In the genomic region with DNA sequence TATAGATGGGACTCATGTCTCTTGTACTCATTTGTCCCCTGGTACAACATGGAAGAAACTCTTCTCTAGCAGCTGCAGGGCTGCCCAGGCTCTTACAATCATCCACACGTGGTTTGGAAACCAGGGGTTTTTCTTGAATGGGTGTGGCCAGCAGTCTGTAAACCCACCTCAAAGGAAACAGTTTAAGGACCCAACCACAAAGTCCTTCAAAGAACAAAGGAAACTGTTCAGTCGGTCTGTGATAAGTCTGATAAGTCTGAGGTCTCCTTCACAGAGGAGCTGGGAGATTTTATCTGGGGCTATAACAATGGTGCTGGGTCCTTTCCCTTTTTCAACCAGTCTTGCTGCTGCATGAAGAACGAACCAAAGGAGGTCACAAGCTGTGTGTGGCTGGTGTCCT, we compare ENCODE assay signal across 20 mouse cellular contexts. TPM values are rescaled to one million over a fixed set of nuclear protein-coding genes. Genes with fewer than 3 reads are reported as not detected.
A peak's percentile ranks its signal among the peaks of the same experiment; 100 is the strongest.
DNase-seq lines count a peak whose midpoint lies in the region; ATAC-seq and TF ChIP-seq lines count a peak whose summit lies in the region.
"Had no signal": no experiment of that assay in that cellular context is flagged by ENCODE, and none has a peak within 500 bp of the region (broad histone marks: within the 10 kb centered on the region; RNA-seq: fewer than 3 reads in every experiment).

No protein-coding gene starts in this region.

- ATAC-seq in activated CD4-positive, CD25-positive, alpha-beta regulatory T cell, adult 4 months: peak; percentile 93
- ATAC-seq in megakaryocyte progenitor cell, adult 5-6 weeks (replicated peaks; ENCODE audit: poor library complexity): peak; percentile 91
- ATAC-seq in hindbrain, embryonic 11.5 days (ENCODE audit: low FRiP score): no peak
- ATAC-seq: forebrain, postnatal 0 days; midbrain, embryonic 16.5 days had no signal

- no peaks in the 10 kb centered on the region for H3K9me3 ChIP-seq in ES-E14 (ENCODE audit: control insufficient read depth, insufficient read depth, low read depth, low read length)
- no peaks in the 10 kb centered on the region for H3K9me3 ChIP-seq in hindbrain, embryonic 11.5 days (ENCODE audit: control insufficient read depth, low read length)
- H3K9me3 ChIP-seq: heart, embryonic 15.5 days; hindbrain, embryonic 15.5 days; kidney, embryonic 15.5 days had no signal

- H3K4me2 ChIP-seq in hindbrain, embryonic 11.5 days (replicated peaks; ENCODE audit: low read depth, low read length): no peak overlapping the region
- H3K4me2 ChIP-seq: heart, embryonic 15.5 days; hindbrain, embryonic 15.5 days; kidney, embryonic 15.5 days; neural tube, embryonic 15.5 days had no signal

- peak; percentile 4 to 16 for DNase-seq in spleen, postnatal 36 days (ENCODE audit: low spot score in 2 of 2)
- no peak for DNase-seq in spleen, adult 18-20 months
- DNase-seq in ES-E14 (ENCODE audit: low read depth, low spot score): peak; percentile 34
- no peak for DNase-seq in cerebellum, postnatal 25 days
- no peak for DNase-seq in hindbrain, embryonic 11.5 days (ENCODE audit: low spot score)
- no peak for DNase-seq in cerebellum, postnatal 4 days (ENCODE audit: low spot score in 2 of 2)
- DNase-seq: adrenal gland, adult 8-10 months; cerebellum, postnatal 36 days; forebrain, postnatal 0 days; gastrocnemius, postnatal 25 days; layer of hippocampus, adult 9-11 months; right cerebral cortex, adult 18-20 months had no signal

- peaks cover 4% of the 10 kb centered on the region; the same call in 1 of the 2 replicates for H3K36me3 ChIP-seq in ES-E14 (ENCODE audit: control insufficient read depth, insufficient read depth, low read length, poor library complexity, severe bottlenecking)
- H3K36me3 ChIP-seq in hindbrain, embryonic 11.5 days (ENCODE audit: control insufficient read depth, insufficient read depth, low read length): no peaks in the 10 kb centered on the region

- in situ Hi-C loops in ES-E14 (cut with MboI; ENCODE audit: low sequenced_read_pairs in 2 of 2, unreplicated experiment in 2 of 2): no loop called here

- no peak overlapping the region for H3K27ac ChIP-seq in ES-E14 (ENCODE audit: insufficient read depth, low read depth, low read length, poor library complexity, severe bottlenecking)
- H3K27ac ChIP-seq in hindbrain, embryonic 11.5 days (ENCODE audit: low read depth, low read length): no peak overlapping the region
- H3K27ac ChIP-seq: heart, embryonic 15.5 days; hindbrain, embryonic 15.5 days; kidney, embryonic 15.5 days; liver, embryonic 14.5 days; neural tube, embryonic 15.5 days had no signal

- no peaks in the 10 kb centered on the region for H3K4me1 ChIP-seq in ES-E14 (ENCODE audit: control insufficient read depth in 2 of 2, insufficient read depth in 2 of 2, low read length in 2 of 2, poor library complexity in 1 of 2)
- no peaks in the 10 kb centered on the region for H3K4me1 ChIP-seq in hindbrain, embryonic 11.5 days (replicated peaks; ENCODE audit: control insufficient read depth, insufficient read depth, low read length)
- H3K4me1 ChIP-seq: kidney, embryonic 15.5 days; neural tube, embryonic 15.5 days had no signal

- no peak overlapping the region for H3K9ac ChIP-seq in ES-E14 (ENCODE audit: insufficient read depth, low read depth, low read length, poor library complexity, severe bottlenecking)
- H3K9ac ChIP-seq in hindbrain, embryonic 11.5 days (ENCODE audit: low read depth, low read length): no peak overlapping the region
- H3K9ac ChIP-seq: forebrain, postnatal 0 days; heart, embryonic 15.5 days; hindbrain, embryonic 15.5 days; kidney, embryonic 15.5 days; liver, embryonic 14.5 days; neural tube, embryonic 15.5 days had no signal

- H3K27me3 ChIP-seq in hindbrain, embryonic 11.5 days (ENCODE audit: control insufficient read depth, insufficient read depth, low read length): no peaks in the 10 kb centered on the region
- H3K27me3 ChIP-seq: heart, embryonic 15.5 days; hindbrain, embryonic 15.5 days; kidney, embryonic 15.5 days; neural tube, embryonic 15.5 days had no signal

- WGBS in hindbrain, embryonic 11.5 days: 62% methylated on average over 3 of the region's 3 CpGs

- no peak overlapping the region for H3K4me3 ChIP-seq in ES-E14 (ENCODE audit: insufficient read depth in 1 of 2, low read depth in 1 of 2, low read length in 2 of 2, poor library complexity in 1 of 2, severe bottlenecking in 1 of 2)
- no peak overlapping the region for H3K4me3 ChIP-seq in hindbrain, embryonic 11.5 days (ENCODE audit: low read depth, low read length)
- H3K4me3 ChIP-seq: heart, embryonic 15.5 days; hindbrain, embryonic 15.5 days; kidney, embryonic 15.5 days; neural tube, embryonic 15.5 days had no signal

TF ChIP-seq in ES-E14, 5 proteins besides CTCF, POLR2A, EP300 and RAD21:
- TF ChIP-seq ZC3H11A (IDR thresholded peaks at IDR 0.05; ENCODE audit: borderline replicate concordance, low read depth, low read length): no peak
- TF ChIP-seq MAFK (IDR thresholded peaks at IDR 0.05; ENCODE audit: insufficient read depth, low read depth, low read length): no peak

RNA-seq across cellular contexts. Expression of gene Itgb6, which starts 52.1 kb away (rescaled TPM):
- 0.04 and 0.26 TPM in 2 replicates for total RNA-seq in ES-E14 (2012; rRNA removed)
- under 1 TPM; 0.09 to 0.31 TPM for polyA plus RNA-seq in activated CD4-positive, CD25-positive, alpha-beta regulatory T cell, adult 4 months (2017; shearing (Covaris generic))
- total RNA-seq in megakaryocyte progenitor cell, adult 5-6 weeks (2015): 0.12 and 0.17 TPM in 2 replicates
- not detected in 2 replicates for total RNA-seq in megakaryocyte progenitor cell, adult 5-6 weeks (2017)
- 0.45 and 0.71 TPM in 2 replicates for polyA plus RNA-seq in hindbrain, embryonic 11.5 days (2014; fragmentation: Nextera tagmentation; extraction: Ambion mirVana)
- total RNA-seq: adrenal gland, adult 8-10 months had no signal
- polyA plus RNA-seq: forebrain, postnatal 0 days; hindbrain, embryonic 15.5 days; midbrain, embryonic 16.5 days had no signal

Comparison
In these comparisons a context has a peak if more than half of its experiments do, and no peak if none do; other contexts are left out.
1. DNase-seq: peak in spleen, postnatal 36 days (2 of 2) and ES-E14 (single experiment); none in spleen, adult 18-20 months (0 of 2), cerebellum, postnatal 25 days (0 of 2), hindbrain, embryonic 11.5 days (single experiment) and cerebellum, postnatal 4 days (0 of 2).